Mouse (Mus musculus) myocyte (in vitro differentiated cells): Measurements from ENCODE around the gene Afg1l. TPM values are rescaled to one million over a fixed set of nuclear protein-coding genes. Genes with fewer than 3 reads are reported as not detected.
A peak's percentile ranks its signal among the peaks of the same experiment; 100 is the strongest.

Experiments
- H3K27me3 ChIP-seq: one replicate; pipeline ENCODE4 v1.6.1; 2011; ENCODE audit not compliant: control insufficient read depth, insufficient read depth, insufficient read length
- H3K36me3 ChIP-seq: one replicate; pipeline ENCODE4 v1.6.1; 2011; ENCODE audit not compliant: control insufficient read depth, insufficient read depth
- H3K4me2 ChIP-seq: one replicate; pipeline ENCODE4 v1.6.1; 2011; ENCODE audit warnings: low read depth, control low read depth
- H3K4me3 ChIP-seq: one replicate; pipeline ENCODE4 v1.5.1; 2011; ENCODE audit warnings: mild to moderate bottlenecking, control low read depth, moderate library complexity
- H3K79me2 ChIP-seq: one replicate; pipeline ENCODE4 v1.6.1; 2011; ENCODE audit not compliant: control insufficient read depth, insufficient read depth
- H3ac ChIP-seq: one replicate; pipeline ENCODE4 v1.6.1; 2011; ENCODE audit not compliant: control insufficient read depth, insufficient read length
- CEBPB ChIP-seq: IDR thresholded peaks from 2 replicates; pipeline ENCODE4 v1.6.1; 2011; ENCODE audit warnings: mild to moderate bottlenecking, moderate library complexity; ENCODE audit not compliant: poor library complexity, insufficient read depth, severe bottlenecking
- E2F4 ChIP-seq: IDR thresholded peaks from one replicate; pipeline ENCODE4 v1.6.1; 2011; ENCODE audit warnings: mild to moderate bottlenecking, control low read depth, moderate library complexity; ENCODE audit not compliant: insufficient read depth
- MAX ChIP-seq: IDR thresholded peaks from one replicate; pipeline ENCODE4 v1.6.1; 2011; ENCODE audit warnings: low read depth, mild to moderate bottlenecking, control low read depth
- MYOD1 ChIP-seq, 3 experiments: IDR thresholded peaks; one replicate each; pipeline ENCODE4 v1.6.1; 2011; ENCODE audit warnings: control low read depth in 2 of 3, low read depth in 2 of 3, mild to moderate bottlenecking in 2 of 3, moderate library complexity in 1 of 3; ENCODE audit not compliant: insufficient read length in 2 of 3, control insufficient read depth in 1 of 3
- MYOG ChIP-seq, 3 experiments: IDR thresholded peaks; one replicate each; pipeline ENCODE4 v1.6.1; 2011; ENCODE audit warnings: control low read depth in 2 of 3, low read depth in 2 of 3, mild to moderate bottlenecking in 2 of 3; ENCODE audit not compliant: insufficient read length in 2 of 3, control insufficient read depth in 1 of 3, insufficient read depth in 1 of 3
- POLR2A ChIP-seq: IDR thresholded peaks from one replicate; pipeline ENCODE4 v1.6.1; 2011; ENCODE audit warnings: low read depth, mild to moderate bottlenecking, control low read depth, moderate library complexity; ENCODE audit not compliant: insufficient read length
- POLR2AphosphoS2 ChIP-seq: IDR thresholded peaks from one replicate; pipeline ENCODE4 v1.6.1; 2011; ENCODE audit warnings: low read depth, control low read depth; ENCODE audit not compliant: insufficient read length
- REST ChIP-seq: IDR thresholded peaks from one replicate; pipeline ENCODE4 v1.6.1; 2011; ENCODE audit warnings: mild to moderate bottlenecking, control low read depth, moderate library complexity; ENCODE audit not compliant: insufficient read depth, insufficient read length
- SRF ChIP-seq: IDR thresholded peaks from one replicate; pipeline ENCODE4 v1.6.1; 2011; ENCODE audit warnings: low read depth; ENCODE audit not compliant: control insufficient read depth, insufficient read length
- TCF12 ChIP-seq: IDR thresholded peaks from one replicate; pipeline ENCODE4 v1.6.1; 2011; ENCODE audit warnings: mild to moderate bottlenecking, control low read depth; ENCODE audit not compliant: poor library complexity, insufficient read depth, severe bottlenecking
- TCF3 ChIP-seq: IDR thresholded peaks from one replicate; pipeline ENCODE4 v1.6.1; 2011; ENCODE audit warnings: low read depth, control low read depth; ENCODE audit not compliant: insufficient read length
- USF1 ChIP-seq: IDR thresholded peaks from one replicate; pipeline ENCODE4 v1.6.1; 2011; ENCODE audit warnings: low read depth, mild to moderate bottlenecking, control low read depth, moderate library complexity
- polyA plus RNA-seq: library from polyadenylated mRNA; unstranded; fragments of >200 nt; fragmentation: generic; extraction: Trizol; gene quantifications from one replicate; pipeline ENCODE4 v1.2.1, GENCODE M21; 2012; ENCODE audit warnings: missing spikeins

The Afg1l gene
- polyA plus RNA-seq, 1 experiment: 6.5 TPM

DNA sequence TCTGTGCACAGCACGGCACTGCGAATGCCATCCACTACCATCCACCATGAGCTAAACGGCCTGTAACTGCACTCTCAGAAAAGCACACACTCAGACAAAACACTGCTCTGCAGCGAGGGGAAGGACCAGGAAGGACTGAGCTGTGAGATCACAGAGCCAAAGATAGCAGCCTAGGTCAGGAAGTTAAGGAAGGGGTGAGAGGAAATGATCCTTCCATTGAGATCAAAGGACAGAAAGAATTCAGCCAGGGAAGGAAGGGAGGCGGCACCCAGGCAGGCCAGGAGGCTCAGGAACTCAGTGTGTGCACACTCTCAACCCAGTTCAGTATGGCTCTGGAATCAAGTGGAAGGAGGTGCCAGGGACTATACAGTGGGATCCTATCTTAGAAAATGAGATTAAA lies 14.1 kb downstream of the Afg1l start:
- H3K27me3 ChIP-seq: no peaks in the 10 kb centered on the region
- H3ac ChIP-seq: no peak overlapping the region
- H3K36me3 ChIP-seq: peaks cover 6% of the 10 kb centered on the region
- H3K4me2 ChIP-seq: peak overlapping the region; percentile 0
- no peaks in the 10 kb centered on the region for H3K79me2 ChIP-seq
- no peak overlapping the region for H3K4me3 ChIP-seq
- TF ChIP-seq E2F4 (no peak), SRF (no peak), REST (no peak), CEBPB (no peak), TCF12 (no peak), MAX (no peak), MYOG (IDR thresholded peaks at IDR 0.05; ENCODE audit: control insufficient read depth in 1 of 3, insufficient read depth in 1 of 3, insufficient read length in 2 of 3, low read depth in 2 of 3) (no peak), MYOD1 (IDR thresholded peaks at IDR 0.05; ENCODE audit: control insufficient read depth in 1 of 3, insufficient read length in 2 of 3, low read depth in 2 of 3) (no peak), POLR2AphosphoS2 (no peak), POLR2A (no peak), TCF3 (no peak), USF1 (no peak)

DNA sequence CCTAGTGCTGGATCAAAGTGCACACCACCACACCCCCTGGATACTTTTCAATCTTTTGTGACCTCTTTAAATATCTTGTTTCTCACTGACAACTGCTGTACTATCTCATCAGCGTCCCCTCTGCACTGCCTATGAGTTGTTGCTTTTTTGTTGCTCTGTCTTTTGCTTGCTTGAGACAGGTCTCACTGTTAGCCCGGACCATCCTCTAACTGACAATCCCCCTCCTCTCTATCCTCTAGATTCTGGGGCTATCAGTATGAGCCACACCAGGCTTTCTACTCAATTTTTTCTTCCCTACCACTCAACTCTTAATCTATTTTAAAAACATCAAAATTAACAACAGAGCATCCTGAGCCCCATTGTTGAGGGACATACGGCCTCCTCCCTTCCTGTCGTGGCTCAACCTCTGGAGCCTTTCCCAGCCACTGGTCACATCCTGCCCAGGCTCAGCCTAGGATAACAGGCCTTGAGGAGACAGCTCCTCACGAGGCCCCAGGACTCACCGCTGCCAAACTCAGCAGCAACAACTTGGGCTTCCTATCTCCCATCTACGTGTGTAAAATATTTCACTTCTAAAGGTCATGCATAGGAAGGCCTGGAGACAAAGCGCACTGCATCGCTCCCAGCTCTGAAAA lies 20.7 kb downstream of the Afg1l start:
- Histone ChIP-seq H3K4me3 (no peak overlapping the region), H3ac (no peak overlapping the region), H3K4me2 (no peak overlapping the region), H3K27me3 (no peaks in the 10 kb centered on the region), H3K79me2 (no peaks in the 10 kb centered on the region), H3K36me3 (peaks cover 6% of the 10 kb centered on the region)
- TF ChIP-seq SRF (no peak), TCF12 (no peak), USF1 (no peak), CEBPB (no peak), MYOD1 (IDR thresholded peaks at IDR 0.05; ENCODE audit: control insufficient read depth in 1 of 3, insufficient read length in 2 of 3, low read depth in 2 of 3) (no peak), E2F4 (no peak)

DNA sequence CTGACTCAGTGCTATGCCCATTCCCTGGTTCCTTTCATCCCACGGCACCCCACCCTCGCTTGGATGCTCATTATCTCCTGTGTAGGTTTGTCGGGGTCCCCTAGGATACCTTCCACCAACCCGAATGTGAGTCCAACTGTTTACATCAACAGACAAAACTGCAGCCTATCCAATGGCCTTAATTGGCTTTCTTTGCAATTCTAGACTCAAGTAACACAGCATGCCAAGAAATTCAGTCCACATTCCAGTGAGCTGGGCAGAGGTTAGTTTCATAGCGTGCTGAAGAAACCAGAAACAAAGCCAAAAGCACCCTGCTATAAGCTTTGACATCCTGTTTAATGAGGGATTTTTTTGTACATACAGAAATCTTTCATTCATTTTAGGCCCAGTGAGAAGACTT lies 22.4 kb downstream of the Afg1l start:
- Histone ChIP-seq H3K4me3 (no peak overlapping the region), H3K79me2 (no peaks in the 10 kb centered on the region), H3K27me3 (no peaks in the 10 kb centered on the region), H3K36me3 (peaks cover 9% of the 10 kb centered on the region), H3K4me2 (no peak overlapping the region), H3ac (no peak overlapping the region)
- no peak for TF ChIP-seq CEBPB
- no peak for TF ChIP-seq POLR2AphosphoS2
- TF ChIP-seq POLR2A: no peak
- no peak for TF ChIP-seq E2F4
- no peak for TF ChIP-seq MYOG (IDR thresholded peaks at IDR 0.05; ENCODE audit: control insufficient read depth in 1 of 3, insufficient read depth in 1 of 3, insufficient read length in 2 of 3, low read depth in 2 of 3)
- TF ChIP-seq MYOD1 (IDR thresholded peaks at IDR 0.05; ENCODE audit: control insufficient read depth in 1 of 3, insufficient read length in 2 of 3, low read depth in 2 of 3): no peak
- TF ChIP-seq SRF: no peak
- no peak for TF ChIP-seq TCF3
- TF ChIP-seq TCF12: no peak
- no peak for TF ChIP-seq MAX
- TF ChIP-seq USF1: no peak

DNA sequence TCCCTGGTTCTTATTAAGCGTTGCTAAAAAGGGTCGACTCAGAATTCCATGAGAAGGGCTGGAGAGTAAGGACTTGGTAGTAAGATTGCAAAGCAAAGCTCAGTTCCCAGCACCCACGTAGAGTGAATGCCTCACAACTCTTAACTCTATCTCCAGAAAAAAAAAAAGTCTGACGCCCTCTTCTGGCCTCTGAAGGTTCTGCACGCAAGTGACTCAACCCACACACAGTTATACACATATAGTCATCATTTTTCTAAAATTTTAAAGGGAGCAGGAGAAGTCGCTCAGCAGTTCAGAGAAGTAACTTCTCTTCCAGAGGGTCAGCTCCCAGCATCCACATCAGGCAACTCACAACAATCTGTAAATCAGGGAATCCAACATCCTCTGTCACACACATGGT lies 23.7 kb downstream of the Afg1l start:
- Histone ChIP-seq H3K79me2 (no peaks in the 10 kb centered on the region), H3K4me2 (no peak overlapping the region), H3ac (no peak overlapping the region), H3K27me3 (no peaks in the 10 kb centered on the region), H3K4me3 (no peak overlapping the region), H3K36me3 (peaks cover 6% of the 10 kb centered on the region)
- TF ChIP-seq SRF (no peak), TCF12 (no peak), REST (no peak)

DNA sequence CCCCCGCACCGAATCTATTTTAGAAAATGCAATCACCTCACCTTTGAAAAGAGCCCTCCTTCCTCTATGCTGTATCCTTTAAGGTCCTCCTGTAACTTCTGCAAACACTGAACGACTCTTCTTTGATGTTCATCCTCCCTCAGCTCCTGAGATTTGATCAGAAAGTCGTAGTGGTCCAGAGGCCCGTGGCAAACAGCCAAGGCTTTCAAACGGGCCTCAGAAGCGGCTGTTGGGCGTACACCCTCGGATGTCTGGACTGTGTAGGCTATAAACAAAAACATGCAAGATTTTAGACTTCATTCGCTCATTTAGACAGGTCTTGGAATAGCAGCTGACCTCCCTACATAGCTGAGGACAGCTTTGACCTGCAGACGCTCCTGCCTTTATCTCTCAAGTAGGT lies 24.1 kb downstream of the Afg1l start:
- no peaks in the 10 kb centered on the region for H3K27me3 ChIP-seq
- no peaks in the 10 kb centered on the region for H3K79me2 ChIP-seq
- TF ChIP-seq E2F4 (no peak), CEBPB (no peak), POLR2AphosphoS2 (no peak)
- H3K4me3 ChIP-seq: no peak overlapping the region
- H3ac ChIP-seq: no peak overlapping the region
- no peak overlapping the region for H3K4me2 ChIP-seq
- peaks cover 3% of the 10 kb centered on the region for H3K36me3 ChIP-seq

DNA sequence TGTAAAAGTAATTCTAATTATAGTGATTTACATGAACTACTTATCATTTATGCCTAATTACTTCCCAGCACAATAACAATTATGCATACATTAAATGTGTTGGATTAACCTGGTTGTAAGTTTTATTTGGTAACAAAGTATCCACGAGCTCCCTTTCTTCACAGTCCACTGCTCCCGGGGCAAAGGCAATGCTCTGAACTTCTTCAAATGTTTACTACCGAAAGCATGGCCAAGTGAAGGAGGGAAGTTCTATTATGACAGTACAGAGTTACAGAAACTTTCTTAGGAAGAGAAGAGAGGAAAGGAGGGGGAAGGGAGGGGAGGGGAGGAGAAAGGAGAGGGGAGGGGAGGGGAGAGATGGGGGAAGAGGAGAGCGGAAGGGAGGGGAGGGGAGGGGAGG lies 28.7 kb downstream of the Afg1l start:
- H3K27me3 ChIP-seq: no peaks in the 10 kb centered on the region
- H3K4me3 ChIP-seq: no peak overlapping the region
- H3ac ChIP-seq: no peak overlapping the region
- peaks cover 3% of the 10 kb centered on the region for H3K36me3 ChIP-seq
- no peaks in the 10 kb centered on the region for H3K79me2 ChIP-seq
- TF ChIP-seq MYOG (IDR thresholded peaks at IDR 0.05; ENCODE audit: control insufficient read depth in 1 of 3, insufficient read depth in 1 of 3, insufficient read length in 2 of 3, low read depth in 2 of 3): no peak
- no peak for TF ChIP-seq MAX
- H3K4me2 ChIP-seq: no peak overlapping the region
